Mouse (Mus musculus): ENCODE data around the gene Pes1.
"Not testable (repeated sequence)": the region's sequence is repeated elsewhere in the genome, so short reads cannot be mapped to it uniquely, and the experiment has no call there.

Gene Pes1

GRCm38 (mm10) chr11:4005220-4005805 is 41.5 kb downstream of the Pes1 start:
- ATAC-seq (ENCODE audit: low TSS enrichment), result peak; percentile 38

GRCm38 (mm10) chr11:4006462-4006861 is 42.7 kb downstream of the Pes1 start:
- no peak for ATAC-seq (ENCODE audit: low TSS enrichment)

- no peak for ATAC-seq (ENCODE audit: low TSS enrichment)
These were observed 48.8 kb downstream of the Pes1 start for GRCm38 (mm10) chr11:4012616-4013015.

GRCm38 (mm10) chr11:4015796-4016195 is 52.0 kb downstream of the Pes1 start:
- ATAC-seq (ENCODE audit: low TSS enrichment), result not testable (repeated sequence)

- ATAC-seq (ENCODE audit: low TSS enrichment), result not testable (repeated sequence)
These were observed 58.3 kb downstream of the Pes1 start for GRCm38 (mm10) chr11:4022111-4022510.

GRCm38 (mm10) chr11:4023321-4023720 is 59.5 kb downstream of the Pes1 start:
- no peak for ATAC-seq (ENCODE audit: low TSS enrichment)

GRCm38 (mm10) chr11:4027066-4027465 is 63.3 kb downstream of the Pes1 start:
- no peak for ATAC-seq (ENCODE audit: low TSS enrichment)

- ATAC-seq (ENCODE audit: low TSS enrichment), result peak; percentile 89
These were observed 64.0 kb downstream of the Pes1 start for GRCm38 (mm10) chr11:4027561-4028334.

- no peak for ATAC-seq (ENCODE audit: low TSS enrichment)
These were observed 65.6 kb downstream of the Pes1 start for GRCm38 (mm10) chr11:4029343-4029742.
